Mouse (Mus musculus) hematopoietic stem cell, adult 5-6 weeks (primary cell): ENCODE results near the gene Creb3l1. TPM values are rescaled to one million over a fixed set of nuclear protein-coding genes. Genes with fewer than 3 reads are reported as not detected.

Experiments used
- ATAC-seq, 2 experiments: fragments of 125-278 bp in 1 of 2; replicated peaks in 1 of 2; 2 replicates each; pipeline ENCODE4 v1.8.0; 2016 to 2017; ENCODE audit warnings: inconsistent platforms in 2 of 2, mild to moderate bottlenecking in 2 of 2, moderate number of reproducible peaks in 2 of 2, low read depth in 1 of 2, moderate TSS enrichment in 1 of 2; ENCODE audit not compliant: low FRiP score in 2 of 2, poor library complexity in 2 of 2, severe bottlenecking in 2 of 2, insufficient read depth in 1 of 2, low TSS enrichment in 1 of 2
- total RNA-seq: library from RNA; stranded (forward); fragments of 172-1452, 232-1000 nt; gene quantifications from 2 replicates; pipeline ENCODE4 v1.2.3, GENCODE M21; 2017

Gene Creb3l1
- total RNA-seq, 1 experiment from 2014 or later = not detected

- peak; percentile 60 to 72 for ATAC-seq
These were observed 79.9 kb downstream of the Creb3l1 start for GRCm38 (mm10) chr2:91944170-91944950.

GRCm38 (mm10) chr2:91942356-91942755 is 81.9 kb downstream of the Creb3l1 start:
- no peak for ATAC-seq

GRCm38 (mm10) chr2:91939303-91939935 is 84.9 kb downstream of the Creb3l1 start:
- ATAC-seq = no peak

GRCm38 (mm10) chr2:91936154-91936553 is 88.1 kb downstream of the Creb3l1 start:
- no peak for ATAC-seq

GRCm38 (mm10) chr2:91934826-91935525 is 89.3 kb downstream of the Creb3l1 start:
- ATAC-seq = no peak

GRCm38 (mm10) chr2:91934016-91934415 is 90.3 kb downstream of the Creb3l1 start:
- no peak for ATAC-seq

GRCm38 (mm10) chr2:91933471-91933870 is 90.8 kb downstream of the Creb3l1 start:
- ATAC-seq = no peak

GRCm38 (mm10) chr2:91932737-91933350 is 91.5 kb downstream of the Creb3l1 start:
- no peak for ATAC-seq

Other genes with a start within 250 kb of the Creb3l1 start
- gene Chrm4, start 97.3 kb downstream of the Creb3l1 start, total RNA-seq = 0.56 TPM in 1 of 2 replicates, not detected in the other
- 2.0 TPM in 1 of 2 replicates, not detected in the other for gene Mdk, start 92.2 kb downstream of the Creb3l1 start, total RNA-seq
- 0.25 and 1.0 TPM in 2 replicates for gene Gm9821, start 78.8 kb downstream of the Creb3l1 start, total RNA-seq
- gene Dgkz, start 48.6 kb downstream of the Creb3l1 start, total RNA-seq = 78.3 and 145 TPM in 2 replicates
- gene Phf21a, start 68.6 kb upstream of the Creb3l1 start, total RNA-seq = 52.3 and 64.3 TPM in 2 replicates